Comparison of ENCODE assay signal across 9 mouse cellular contexts in the genomic region with DNA sequence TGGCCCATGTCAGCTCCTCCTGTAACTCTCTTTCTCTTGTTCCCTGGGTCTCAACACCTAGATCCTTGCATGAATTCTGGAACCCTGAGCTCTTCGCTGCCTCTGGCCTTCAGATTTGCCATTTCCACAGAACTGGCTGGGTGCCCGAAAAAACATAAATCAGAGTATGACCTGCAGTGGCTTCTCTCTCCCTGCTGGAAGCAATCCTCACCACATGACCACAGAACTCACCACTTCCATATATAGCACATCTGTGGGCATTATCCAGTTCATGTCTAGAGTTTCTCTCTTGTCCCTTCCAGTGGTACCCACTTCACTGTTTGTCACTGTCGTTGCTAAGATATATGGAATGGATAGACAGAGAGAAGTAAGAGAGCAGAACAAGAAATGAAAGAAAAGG. TPM values are rescaled to one million over a fixed set of nuclear protein-coding genes. Genes with fewer than 3 reads are reported as not detected.
DNase-seq lines count a peak whose midpoint lies in the region; ATAC-seq and TF ChIP-seq lines count a peak whose summit lies in the region.
"Had no signal": no experiment of that assay in that cellular context is flagged by ENCODE, and none has a peak within 500 bp of the region (broad histone marks: within the 10 kb centered on the region; RNA-seq: fewer than 3 reads in every experiment).

No protein-coding gene starts in this region.

- peak; percentile 45 for ATAC-seq in lung, embryonic 15.5 days (ENCODE audit: borderline replicate concordance, extremely low read depth, low FRiP score, low TSS enrichment)
- peak; percentile 78 for ATAC-seq in heart, postnatal 0 days (ENCODE audit: insufficient read depth, low read depth)
- ATAC-seq: midbrain, embryonic 15.5 days had no signal

- no peaks in the 10 kb centered on the region for H3K27me3 ChIP-seq in lung, embryonic 15.5 days
- H3K27me3 ChIP-seq in heart, postnatal 0 days (ENCODE audit: control insufficient read depth, insufficient read depth, low read length) = no peaks in the 10 kb centered on the region
- H3K27me3 ChIP-seq: midbrain, embryonic 15.5 days had no signal

- intact Hi-C loops in left cerebral cortex, postnatal 25 days (cut with DNase I) = no loop called here

- WGBS in lung, embryonic 15.5 days = 25% methylated on average over 3 of the region's 3 CpGs
- WGBS in heart, postnatal 0 days = 14% methylated on average over 3 of the region's 3 CpGs

- peaks cover 43% of the 10 kb centered on the region for H3K4me1 ChIP-seq in lung, embryonic 15.5 days
- peaks cover 20% of the 10 kb centered on the region for H3K4me1 ChIP-seq in heart, postnatal 0 days (ENCODE audit: control insufficient read depth, insufficient read depth)
- H3K4me1 ChIP-seq: midbrain, embryonic 15.5 days had no signal

- TF ChIP-seq CTCF in heart, postnatal 0 days (IDR thresholded peaks at IDR 0.05; ENCODE audit: low read depth) = no peak

- no peak overlapping the region for H3K4me3 ChIP-seq in lung, embryonic 15.5 days
- H3K4me3 ChIP-seq in heart, postnatal 0 days (ENCODE audit: low read depth, low read length) = no peak overlapping the region
- H3K4me3 ChIP-seq: heart, adult 2 months; midbrain, embryonic 15.5 days had no signal

- no peaks in the 10 kb centered on the region for H3K36me3 ChIP-seq in lung, embryonic 15.5 days
- H3K36me3 ChIP-seq in heart, postnatal 0 days (replicated peaks; ENCODE audit: control insufficient read depth, insufficient read depth, low read length) = no peaks in the 10 kb centered on the region
- H3K36me3 ChIP-seq: midbrain, embryonic 15.5 days had no signal

- no peak for DNase-seq in lung, postnatal 25 days (ENCODE audit: low spot score)
- peak; percentile 85 for DNase-seq in adrenal gland, postnatal 10 days
- peak; percentile 87 for DNase-seq in heart, postnatal 0 days (ENCODE audit: low spot score)
- peak; percentile 20 for DNase-seq in ovary, postnatal 36 days (ENCODE audit: low spot score)
- DNase-seq in left cerebral cortex, postnatal 25 days (ENCODE audit: low spot score in 2 of 2) = no peak
- no peak for DNase-seq in spleen, postnatal 10 days (ENCODE audit: low spot score in 2 of 2)

- H3K9ac ChIP-seq in lung, embryonic 15.5 days = no peak overlapping the region
- H3K9ac ChIP-seq in heart, postnatal 0 days (replicated peaks; ENCODE audit: low read depth, low read length) = no peak overlapping the region
- H3K9ac ChIP-seq: midbrain, embryonic 15.5 days had no signal

- no peaks in the 10 kb centered on the region for H3K9me3 ChIP-seq in lung, embryonic 15.5 days
- H3K9me3 ChIP-seq in heart, postnatal 0 days (replicated peaks; ENCODE audit: control insufficient read depth, low read length) = no peaks in the 10 kb centered on the region
- H3K9me3 ChIP-seq: midbrain, embryonic 15.5 days had no signal

- peak overlapping the region; percentile 85 for H3K27ac ChIP-seq in lung, embryonic 15.5 days
- peak overlapping the region; percentile 68 for H3K27ac ChIP-seq in heart, postnatal 0 days (ENCODE audit: low read depth)
- H3K27ac ChIP-seq: heart, adult 2 months; midbrain, embryonic 15.5 days had no signal

- H3K4me2 ChIP-seq in lung, embryonic 15.5 days = no peak overlapping the region
- H3K4me2 ChIP-seq in heart, postnatal 0 days (ENCODE audit: low read depth, low read length) = no peak overlapping the region
- H3K4me2 ChIP-seq: midbrain, embryonic 15.5 days had no signal

- TF ChIP-seq EP300 in heart, postnatal 0 days (IDR thresholded peaks at IDR 0.05; ENCODE audit: low read depth) = no peak

RNA-seq across cellular contexts. Expression of a gene that starts 13.0 kb away (rescaled TPM):
- 58.5 and 64.8 TPM in 2 replicates for polyA plus RNA-seq in lung, embryonic 15.5 days (2015; fragmentation: Nextera tagmentation; extraction: Ambion mirVana)
- 1 to 10 TPM; 1.9 to 3.2 TPM for total RNA-seq in adrenal gland, postnatal 10 days (2021)
- 10.2 and 13.2 TPM in 2 replicates for total RNA-seq in heart, postnatal 0 days (2014; rRNA removed; ENCODE audit: low replicate concordance)
- polyA plus RNA-seq in heart, postnatal 0 days (2015; fragmentation: Nextera tagmentation; extraction: Ambion mirVana) = 4.1 and 6.0 TPM in 2 replicates
- 1 to 10 TPM; 7.4 to 8.7 TPM for total RNA-seq in left cerebral cortex, postnatal 25 days (2021)

Comparison
In these comparisons a context has a peak if more than half of its experiments do, and no peak if none do; other contexts are left out.
1. DNase-seq: peak in adrenal gland, postnatal 10 days (single experiment), heart, postnatal 0 days (single experiment) and ovary, postnatal 36 days (single experiment); none in lung, postnatal 25 days (single experiment), left cerebral cortex, postnatal 25 days (0 of 2) and spleen, postnatal 10 days (0 of 2).